Mouse (Mus musculus) heart, embryonic 16.5 days (tissue): ENCODE measurements around the gene Pax3. TPM values are rescaled to one million over a fixed set of nuclear protein-coding genes. Genes with fewer than 3 reads are reported as not detected.
A peak's percentile ranks its signal among the peaks of the same experiment; 100 is the strongest.

Source experiments
- ATAC-seq: fragments of 200-750 bp; cut with Nextera tagmentation; replicated peaks from 2 replicates; pipeline ENCODE4 v1.8.0; 2017; ENCODE audit warnings: moderate number of reproducible peaks; ENCODE audit not compliant: insufficient read depth, low FRiP score; ENCODE audit errors: extremely low read depth
- H3K27ac ChIP-seq: fragments of 300-500 bp; sonication (generic); 2 replicates; pipeline ENCODE4 v1.5.1; 2014; ENCODE audit warnings: mild to moderate bottlenecking, low read length, control low read depth, moderate library complexity
- H3K27me3 ChIP-seq: fragments of 300-500 bp; sonication (generic); 2 replicates; pipeline ENCODE4 v1.6.1; 2014; ENCODE audit warnings: low read length, mixed read lengths; ENCODE audit not compliant: control insufficient read depth, insufficient read depth
- H3K36me3 ChIP-seq: fragments of 300-500 bp; sonication (generic); 2 replicates; pipeline ENCODE4 v1.6.1; 2014; ENCODE audit not compliant: control insufficient read depth, insufficient read depth
- H3K4me1 ChIP-seq: fragments of 300-500 bp; sonication (generic); 2 replicates; pipeline ENCODE4 v1.6.1; 2014; ENCODE audit warnings: low read length, mixed read lengths; ENCODE audit not compliant: control insufficient read depth, insufficient read depth
- H3K4me2 ChIP-seq: fragments of 300-500 bp; sonication (generic); 2 replicates; pipeline ENCODE4 v1.6.1; 2014; ENCODE audit warnings: low read depth, mild to moderate bottlenecking, control low read depth, low read length
- H3K4me3 ChIP-seq: fragments of 300-500 bp; sonication (generic); 2 replicates; pipeline ENCODE4 v1.5.1; 2014; ENCODE audit warnings: mild to moderate bottlenecking, control low read depth, low read length
- H3K9ac ChIP-seq: fragments of 300-500 bp; sonication (generic); 2 replicates; pipeline ENCODE4 v1.6.1; 2014; ENCODE audit warnings: low read length, control low read depth
- H3K9me3 ChIP-seq: fragments of 300-500 bp; sonication (generic); replicated peaks from 2 replicates; pipeline ENCODE4 v1.6.1; 2016; ENCODE audit warnings: low read length; ENCODE audit not compliant: control insufficient read depth
- WGBS: fragments of 180-500 bp; shearing (Covaris S2); extraction: QIAGEN DNeasy Blood & Tissue Kit; methylation state at CpG from one replicate; pipeline ENCODE4 v1.1.7; 2014; 5-methylcytosine and 5-hydroxymethylcytosine counted together
- polyA plus RNA-seq: library from polyadenylated mRNA; unstranded; fragments of >200 nt; fragmentation: Nextera tagmentation; extraction: Ambion mirVana; gene quantifications from 2 replicates; pipeline ENCODE4 v1.2.1, GENCODE M21; 2015

Gene Pax3
- polyA plus RNA-seq, 1 experiment from 2014 or later = 0.04 TPM

DNA sequence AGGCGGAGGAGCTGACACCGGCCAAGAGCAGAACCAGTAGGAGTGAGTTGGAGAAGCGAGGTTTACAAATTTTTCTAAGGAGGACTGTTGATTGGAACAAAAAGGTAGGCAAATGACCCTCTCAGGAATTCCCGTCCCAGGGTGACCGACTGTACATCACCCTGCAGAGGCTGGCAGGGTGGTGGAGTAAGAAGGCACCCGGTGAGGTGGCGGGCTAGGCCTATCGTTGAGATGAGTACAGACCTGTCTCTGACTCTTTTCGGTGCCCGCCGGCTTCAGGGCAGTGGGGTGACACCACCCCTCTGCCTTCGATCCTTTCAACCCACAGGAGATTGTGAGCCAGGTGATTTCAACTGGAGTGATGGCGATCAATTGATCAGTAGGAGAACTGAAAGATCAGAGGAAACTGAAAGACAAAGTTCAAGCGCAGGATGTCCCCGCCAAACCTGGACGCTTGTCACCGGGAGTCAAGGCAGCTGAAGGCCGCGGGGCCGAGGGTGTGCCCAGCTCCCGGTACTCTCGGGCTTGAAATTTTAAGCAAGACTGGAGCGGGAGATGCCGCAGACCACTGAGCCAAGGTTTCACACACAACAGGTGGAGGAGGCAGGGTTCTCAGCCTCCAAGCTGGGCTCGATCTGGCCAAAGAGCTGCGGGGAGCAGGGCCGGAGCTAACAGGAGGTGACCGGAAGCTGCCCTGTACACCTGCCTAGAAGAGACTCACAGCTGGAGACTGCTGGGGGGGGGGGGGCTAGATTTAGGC lies 4.5 kb upstream of the Pax3 start:
- H3K4me1 ChIP-seq = peaks cover 11% of the 10 kb centered on the region
- H3K9me3 ChIP-seq = no peaks in the 10 kb centered on the region
- no peak overlapping the region for H3K4me3 ChIP-seq
- no peak overlapping the region for H3K27ac ChIP-seq
- H3K9ac ChIP-seq = no peak overlapping the region
- no peak for ATAC-seq
- no peaks in the 10 kb centered on the region for H3K36me3 ChIP-seq
- peaks cover 87% of the 10 kb centered on the region for H3K27me3 ChIP-seq
- WGBS = 2% methylated on average over 28 of the region's 28 CpGs
- no peak overlapping the region for H3K4me2 ChIP-seq

DNA sequence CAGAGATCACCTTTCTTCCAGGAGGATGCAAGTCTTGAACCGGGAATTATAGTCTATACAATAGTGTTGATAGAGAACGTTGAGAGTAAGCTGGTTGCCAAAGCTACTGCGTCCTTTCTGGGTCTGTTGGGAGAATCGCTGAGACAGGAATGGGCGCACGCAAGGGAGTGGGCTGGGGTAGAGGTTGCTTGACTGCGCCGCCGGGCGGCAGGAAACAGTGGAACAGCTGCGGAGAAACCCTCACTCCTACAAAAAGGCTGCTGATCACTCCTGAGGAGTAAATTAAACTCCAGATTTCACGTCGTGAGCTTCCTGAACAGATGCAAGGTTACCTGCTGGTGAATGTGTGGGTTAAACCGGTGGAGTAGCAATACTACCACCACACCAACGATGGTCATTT lies 3.3 kb upstream of the Pax3 start:
- H3K4me1 ChIP-seq = peaks cover 18% of the 10 kb centered on the region
- H3K27ac ChIP-seq = no peak overlapping the region
- under 1% methylated on average over 15 of the region's 15 CpGs for WGBS
- H3K36me3 ChIP-seq = no peaks in the 10 kb centered on the region
- no peak overlapping the region for H3K4me2 ChIP-seq
- no peaks in the 10 kb centered on the region for H3K9me3 ChIP-seq
- no peak overlapping the region for H3K4me3 ChIP-seq
- ATAC-seq = no peak
- H3K27me3 ChIP-seq = peaks cover 86% of the 10 kb centered on the region
- no peak overlapping the region for H3K9ac ChIP-seq

DNA sequence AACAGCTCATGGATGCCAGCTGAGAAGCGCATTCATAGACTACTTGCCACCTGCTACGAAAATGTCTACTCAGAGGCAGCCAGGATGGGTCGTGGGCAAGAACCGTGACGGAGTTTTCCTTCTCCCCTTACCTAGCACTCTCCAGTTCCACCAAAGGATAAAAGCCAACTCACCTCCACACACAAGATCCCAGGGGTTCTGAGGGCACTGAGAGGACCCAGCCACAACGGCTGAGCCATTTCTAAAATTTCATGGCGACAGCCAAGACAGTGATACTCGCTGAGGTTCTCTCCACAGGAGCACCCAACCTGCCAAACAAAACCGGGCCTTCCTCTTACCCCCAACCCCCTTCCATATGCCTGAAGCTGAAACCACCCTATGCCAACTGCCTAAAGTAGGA lies 2.3 kb upstream of the Pax3 start:
- Histone ChIP-seq H3K36me3 (no peaks in the 10 kb centered on the region), H3K27me3 (peaks cover 85% of the 10 kb centered on the region), H3K4me2 (no peak overlapping the region), H3K4me1 (peaks cover 19% of the 10 kb centered on the region), H3K4me3 (no peak overlapping the region), H3K9ac (no peak overlapping the region), H3K27ac (no peak overlapping the region), H3K9me3 (no peaks in the 10 kb centered on the region)
- 5% methylated on average over 9 of the region's 9 CpGs for WGBS
- no peak for ATAC-seq

DNA sequence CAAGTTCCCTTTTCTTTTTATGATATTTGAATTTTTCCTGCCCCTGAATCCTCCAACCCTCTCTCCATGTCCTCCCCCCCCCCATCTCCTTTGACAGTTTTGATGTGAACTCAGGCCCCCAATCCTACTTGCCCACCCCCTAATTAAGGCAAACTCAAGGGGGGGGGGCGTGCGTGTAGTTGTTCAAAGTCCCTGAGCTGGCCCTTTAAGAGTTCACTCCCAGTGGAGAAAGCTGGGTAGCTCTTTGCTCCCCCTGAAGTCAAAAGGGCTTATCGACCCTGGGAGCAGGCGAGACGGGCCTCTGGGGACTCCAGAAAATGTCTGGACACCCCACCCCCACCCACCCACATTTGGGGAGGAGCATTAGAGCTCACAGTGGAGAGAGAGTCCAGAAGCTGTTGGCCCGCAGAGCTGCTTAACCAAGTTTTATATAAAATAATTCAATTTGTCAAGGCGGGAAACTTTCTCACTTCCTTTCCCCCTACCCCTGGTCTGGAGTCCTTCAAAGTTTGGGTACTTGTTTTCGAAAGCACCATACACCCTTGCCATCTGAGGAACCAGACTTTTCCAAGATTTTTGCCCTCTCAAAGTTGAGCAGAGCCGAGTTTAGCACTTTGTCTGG lies 1.5 kb upstream of the Pax3 start:
- H3K4me1 ChIP-seq = peaks cover 18% of the 10 kb centered on the region
- no peak overlapping the region for H3K4me2 ChIP-seq
- 2% methylated on average over 9 of the region's 9 CpGs for WGBS
- H3K27me3 ChIP-seq = peaks cover 85% of the 10 kb centered on the region
- H3K27ac ChIP-seq = no peak overlapping the region
- no peaks in the 10 kb centered on the region for H3K9me3 ChIP-seq
- ATAC-seq = no peak
- no peak overlapping the region for H3K9ac ChIP-seq
- H3K36me3 ChIP-seq = no peaks in the 10 kb centered on the region
- H3K4me3 ChIP-seq = no peak overlapping the region

DNA sequence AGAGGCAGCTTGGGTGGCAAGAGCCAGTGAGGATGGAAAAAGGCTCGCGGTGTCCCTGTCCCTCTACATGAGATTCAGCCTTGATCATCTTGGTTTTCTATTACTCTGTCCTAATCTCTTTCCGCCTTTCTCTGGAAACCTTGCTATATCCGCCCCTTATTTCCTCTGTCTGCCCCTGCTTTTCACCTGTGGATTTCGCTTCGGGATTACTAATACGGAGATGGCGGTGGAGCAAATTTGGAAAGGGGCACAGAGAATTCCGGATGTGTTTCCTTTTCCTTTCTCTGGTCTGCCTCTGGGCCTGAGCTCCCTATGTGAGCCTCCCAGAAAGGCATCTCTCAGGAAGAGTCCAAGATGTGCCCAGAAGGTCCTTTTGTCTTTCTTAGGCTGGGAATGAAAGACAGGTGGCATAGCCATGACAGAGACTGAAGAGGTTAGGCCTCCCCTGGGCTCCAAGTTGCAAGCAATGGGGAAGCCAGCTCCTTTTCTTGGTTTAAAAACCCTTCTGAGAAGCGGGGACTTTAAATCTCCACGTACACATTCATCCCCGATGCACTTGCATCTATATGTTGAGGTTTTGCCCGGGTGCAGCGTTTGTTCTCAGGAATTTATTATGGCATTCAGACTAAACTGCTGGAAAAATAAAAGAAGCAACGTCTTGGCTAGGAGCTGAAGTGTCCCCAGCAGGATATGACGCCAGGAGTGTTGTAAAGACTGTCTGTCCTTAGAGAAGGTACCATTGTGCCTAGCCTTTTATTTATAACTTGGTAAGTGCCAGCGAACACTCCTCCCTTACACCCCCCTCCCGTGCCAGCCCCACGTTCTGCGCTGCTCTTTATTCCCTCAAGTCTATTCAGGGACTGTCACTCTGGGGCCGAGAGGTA lies 659 bp upstream of the Pax3 start:
- no peak for ATAC-seq
- H3K36me3 ChIP-seq = no peaks in the 10 kb centered on the region
- H3K9me3 ChIP-seq = no peaks in the 10 kb centered on the region
- no peak overlapping the region for H3K9ac ChIP-seq
- H3K27me3 ChIP-seq = peaks cover 83% of the 10 kb centered on the region
- no peak overlapping the region for H3K27ac ChIP-seq
- 3% methylated on average over 21 of the region's 21 CpGs for WGBS
- peak overlapping the region; percentile 44 for H3K4me3 ChIP-seq
- peak overlapping the region; percentile 64 for H3K4me2 ChIP-seq
- H3K4me1 ChIP-seq = peaks cover 15% of the 10 kb centered on the region

DNA sequence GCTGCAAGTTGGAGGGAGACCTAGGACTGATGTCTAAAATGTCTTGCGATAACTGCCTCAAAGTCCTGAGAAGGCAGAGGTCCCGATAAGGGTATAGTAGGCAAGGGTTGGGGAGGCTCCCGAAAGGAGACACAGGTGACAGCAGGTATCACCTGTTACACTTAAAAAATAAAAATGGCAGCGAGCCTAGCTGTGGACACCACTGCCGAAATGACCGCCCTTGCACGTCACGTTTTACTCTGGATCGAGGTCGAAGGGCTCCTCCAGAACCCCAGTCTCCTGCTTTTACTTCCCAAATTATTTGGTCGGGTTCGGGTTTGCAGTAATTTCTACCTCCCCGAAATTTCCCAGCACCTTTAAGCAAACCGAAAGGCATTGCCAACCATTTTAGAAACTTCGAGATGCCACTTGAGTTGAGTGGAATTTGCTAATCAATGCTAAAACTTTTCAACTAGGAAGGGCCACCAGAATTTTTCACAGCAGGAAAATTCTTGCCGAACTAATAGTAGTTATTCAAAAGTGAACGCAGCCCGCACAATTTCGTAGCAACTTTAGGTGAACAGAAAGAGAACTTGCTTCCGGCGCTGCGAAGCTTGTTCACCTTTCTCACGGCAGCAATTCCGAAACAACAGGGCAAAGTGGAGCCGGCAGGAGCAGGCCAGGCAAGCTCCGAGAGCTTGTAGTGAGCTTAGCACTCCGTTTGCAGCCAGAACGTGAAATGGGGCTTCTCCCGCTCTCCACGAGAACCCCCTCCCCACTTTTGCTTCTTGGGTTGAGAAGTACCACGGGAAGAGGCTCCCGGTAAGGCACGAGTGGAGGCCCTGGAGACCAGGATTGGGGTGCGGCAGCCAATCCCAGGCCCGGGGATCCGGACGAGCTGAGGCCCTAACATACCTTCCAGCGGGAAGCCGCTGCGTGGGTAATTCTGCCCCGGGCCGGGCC lies 892 bp downstream of the Pax3 start:
- H3K4me2 ChIP-seq = peak overlapping the region; percentile 64
- no peak overlapping the region for H3K27ac ChIP-seq
- WGBS = 2% methylated on average over 42 of the region's 42 CpGs
- ATAC-seq = no peak
- no peaks in the 10 kb centered on the region for H3K9me3 ChIP-seq
- peak overlapping the region; percentile 44 for H3K4me3 ChIP-seq
- peaks cover 86% of the 10 kb centered on the region for H3K27me3 ChIP-seq
- peaks cover 15% of the 10 kb centered on the region for H3K4me1 ChIP-seq
- no peaks in the 10 kb centered on the region for H3K36me3 ChIP-seq
- H3K9ac ChIP-seq = no peak overlapping the region

DNA sequence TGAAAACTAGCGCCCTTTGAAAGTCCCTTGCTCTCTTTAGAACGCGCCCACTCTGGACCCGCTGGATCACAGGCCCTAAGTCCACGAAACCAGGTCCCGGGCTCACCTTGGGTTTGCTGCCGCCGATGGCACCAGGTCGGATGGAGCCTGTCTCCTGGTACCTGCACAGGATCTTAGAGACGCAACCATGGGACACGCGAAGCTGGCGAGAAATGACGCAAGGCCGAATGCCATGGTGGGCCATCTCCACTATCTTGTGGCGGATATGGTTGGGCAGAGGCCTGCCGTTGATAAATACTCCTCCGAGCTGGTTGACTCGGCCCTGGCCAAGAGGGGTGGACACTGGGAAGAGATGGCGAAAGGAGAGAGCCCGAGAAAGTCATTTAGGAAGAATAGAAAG lies 1.8 kb downstream of the Pax3 start:
- H3K4me2 ChIP-seq = no peak overlapping the region
- no peak overlapping the region for H3K27ac ChIP-seq
- H3K9me3 ChIP-seq = no peaks in the 10 kb centered on the region
- no peak for ATAC-seq
- peaks cover 90% of the 10 kb centered on the region for H3K27me3 ChIP-seq
- H3K36me3 ChIP-seq = no peaks in the 10 kb centered on the region
- H3K4me3 ChIP-seq = no peak overlapping the region
- H3K9ac ChIP-seq = no peak overlapping the region
- H3K4me1 ChIP-seq = peaks cover 15% of the 10 kb centered on the region
- WGBS = 2% methylated on average over 21 of the region's 21 CpGs

DNA sequence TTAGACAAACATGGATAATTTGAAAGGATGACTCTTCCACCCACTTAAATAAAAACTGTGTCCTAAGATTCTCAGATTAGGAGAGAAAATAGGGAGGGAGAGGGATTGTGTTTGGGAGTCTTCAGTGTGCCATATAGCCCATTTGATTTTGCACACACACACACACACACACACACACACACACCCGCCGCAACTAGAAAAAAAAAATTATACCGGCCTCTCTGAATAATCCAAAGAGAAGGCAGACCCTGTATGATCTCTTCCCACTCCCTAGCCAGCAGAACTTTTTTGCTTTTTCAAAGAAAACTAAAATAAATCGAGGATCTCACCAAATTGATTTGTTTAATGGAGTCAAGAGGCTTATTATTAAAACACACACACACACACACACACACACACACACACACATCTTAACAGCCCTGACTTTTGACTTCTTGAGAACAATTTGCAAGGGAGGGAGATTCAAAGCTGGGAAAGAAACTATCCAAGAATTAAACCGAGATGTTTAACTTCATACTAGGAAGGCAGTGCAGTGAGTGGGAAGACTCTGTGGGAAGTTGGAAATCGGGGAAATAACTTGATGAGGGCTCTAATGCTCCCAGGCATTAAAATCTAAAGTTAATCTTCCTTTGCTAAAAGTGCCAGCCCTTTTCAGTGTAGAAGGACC lies 2.4 kb downstream of the Pax3 start:
- Histone ChIP-seq H3K9me3 (no peaks in the 10 kb centered on the region), H3K9ac (no peak overlapping the region), H3K27ac (no peak overlapping the region), H3K27me3 (peaks cover 90% of the 10 kb centered on the region), H3K4me1 (peaks cover 18% of the 10 kb centered on the region), H3K4me2 (no peak overlapping the region), H3K36me3 (no peaks in the 10 kb centered on the region), H3K4me3 (no peak overlapping the region)
- WGBS = 7% methylated on average over 6 of the region's 6 CpGs
- ATAC-seq = no peak
